Mouse (Mus musculus) G1E-ER4 (cell line): Measurements from ENCODE around the gene Il22ra1. TPM values are rescaled to one million over a fixed set of nuclear protein-coding genes. Genes with fewer than 3 reads are reported as not detected.

Experiments
- GATA1 ChIP-seq: IDR thresholded peaks from one replicate; pipeline ENCODE4 v1.8.0; 2012; ENCODE audit warnings: low read length, inconsistent platforms
- polyA plus RNA-seq: library from polyadenylated mRNA; stranded (reverse); fragments of >175 nt; gene quantifications from 2 replicates; pipeline ENCODE4 v1.2.3, GENCODE M21; 2012

Gene Il22ra1
- polyA plus RNA-seq, 1 experiment = not detected

DNA sequence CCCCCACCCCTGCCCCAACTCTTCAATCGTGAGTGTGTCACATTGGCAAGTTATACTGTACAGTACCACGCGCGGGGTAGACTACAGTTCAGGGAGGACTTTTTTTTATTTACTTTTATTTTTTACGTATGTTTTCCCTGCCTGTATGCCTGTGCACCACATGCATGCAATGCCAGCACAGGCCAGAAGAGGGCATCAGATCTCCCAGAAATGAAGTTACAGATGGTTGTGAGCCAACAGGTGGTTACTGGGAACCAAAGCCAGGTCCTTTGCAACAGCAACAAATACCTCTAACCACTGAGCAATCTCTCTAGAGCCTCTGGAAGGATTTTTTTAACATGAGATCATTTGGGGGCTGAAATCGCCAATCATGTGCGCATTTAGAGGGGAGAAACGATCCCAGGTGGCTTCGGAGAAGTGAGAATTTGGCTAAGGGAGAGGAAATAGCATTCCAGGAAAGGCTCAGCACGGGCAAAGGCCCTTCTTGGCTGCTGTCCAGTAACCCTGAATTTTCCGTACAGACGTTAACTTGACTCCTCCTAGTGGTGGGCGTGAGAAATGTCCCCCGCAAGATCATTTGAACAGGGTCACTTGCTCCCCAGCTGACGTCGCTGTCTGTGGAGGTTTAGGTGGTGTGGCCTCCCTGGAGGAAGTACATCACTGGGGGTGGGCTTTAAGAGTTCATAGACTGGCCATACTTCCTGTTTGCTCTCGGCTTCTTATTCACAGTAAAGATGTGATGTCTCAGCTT is 5.3 kb upstream of the Il22ra1 start:
- no peak for TF ChIP-seq GATA1

DNA sequence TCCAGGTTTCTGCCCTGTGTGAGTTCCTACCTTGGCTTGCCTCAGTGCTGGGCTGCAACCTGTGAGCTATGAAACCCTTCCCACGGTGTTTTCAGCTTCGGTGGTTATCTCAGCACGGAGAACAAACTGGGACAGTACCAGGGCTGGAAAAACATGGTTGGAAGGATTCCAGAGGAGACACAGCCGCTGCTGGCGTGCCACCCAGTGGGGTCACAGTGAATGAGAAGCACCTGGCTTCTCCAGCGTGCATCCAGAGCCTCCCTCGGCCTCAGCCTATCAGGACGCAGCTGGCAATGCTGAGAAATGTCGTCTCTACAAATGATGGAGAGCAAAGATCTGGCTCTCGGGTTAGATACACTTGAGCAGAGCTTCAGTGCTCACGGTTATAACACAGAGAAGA is 1.6 kb upstream of the Il22ra1 start:
- no peak for TF ChIP-seq GATA1

DNA sequence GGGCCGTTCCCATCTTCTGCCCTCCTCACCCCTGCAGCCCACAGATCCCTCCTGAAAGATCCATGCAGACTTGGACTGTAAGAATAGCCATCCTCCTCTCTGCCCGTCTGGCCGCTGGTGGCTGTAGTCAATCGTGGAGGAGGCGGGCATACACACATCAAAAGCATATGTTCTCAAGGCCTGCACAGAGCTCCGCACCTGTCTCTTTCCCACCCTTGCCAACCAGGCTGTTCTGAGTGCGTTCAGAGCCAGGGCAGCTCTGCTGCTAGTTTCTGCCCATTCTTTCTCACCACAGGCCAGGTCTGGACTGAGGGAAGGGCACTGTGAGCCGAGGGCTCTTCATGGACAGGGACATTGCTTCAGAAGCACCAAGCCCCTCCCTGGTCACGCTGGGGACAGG is 2.2 kb downstream of the Il22ra1 start:
- no peak for TF ChIP-seq GATA1

DNA sequence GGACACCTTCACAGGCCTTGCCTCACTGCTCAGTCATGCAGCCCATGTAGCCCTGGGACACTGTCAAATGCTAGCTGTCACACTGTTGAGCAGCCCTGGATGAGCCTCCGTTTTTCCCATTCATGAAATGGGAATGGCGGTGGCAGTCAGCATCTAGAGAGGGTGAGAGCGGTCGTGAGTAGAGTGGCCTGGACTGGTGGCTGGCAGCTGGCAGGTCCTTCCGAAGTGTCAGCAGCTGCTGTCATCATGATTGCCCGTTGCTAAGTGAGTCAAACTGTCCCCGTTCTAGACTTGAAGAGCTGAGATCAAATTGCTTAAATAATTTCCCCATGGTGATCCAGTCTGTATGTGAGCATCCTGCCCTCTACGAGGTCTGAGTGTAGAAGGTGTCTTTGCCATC is 3.0 kb downstream of the Il22ra1 start:
- no peak for TF ChIP-seq GATA1

DNA sequence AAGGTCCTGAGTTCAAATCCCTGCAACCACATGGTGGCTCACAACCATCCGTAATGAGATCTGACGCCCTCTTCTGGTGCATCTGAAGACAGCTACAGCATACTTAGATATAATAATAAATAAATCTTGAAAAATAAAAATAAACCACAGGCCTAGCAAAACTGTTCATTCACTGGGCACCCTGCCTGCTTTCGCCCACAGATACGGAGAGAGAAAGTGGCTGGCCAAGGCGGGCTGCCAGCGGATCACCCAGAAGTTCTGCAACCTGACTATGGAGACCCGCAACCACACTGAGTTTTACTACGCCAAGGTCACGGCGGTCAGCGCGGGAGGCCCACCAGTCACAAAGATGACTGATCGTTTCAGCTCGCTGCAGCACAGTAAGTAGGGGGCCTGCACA is 5.9 kb downstream of the Il22ra1 start:
- no peak for TF ChIP-seq GATA1

DNA sequence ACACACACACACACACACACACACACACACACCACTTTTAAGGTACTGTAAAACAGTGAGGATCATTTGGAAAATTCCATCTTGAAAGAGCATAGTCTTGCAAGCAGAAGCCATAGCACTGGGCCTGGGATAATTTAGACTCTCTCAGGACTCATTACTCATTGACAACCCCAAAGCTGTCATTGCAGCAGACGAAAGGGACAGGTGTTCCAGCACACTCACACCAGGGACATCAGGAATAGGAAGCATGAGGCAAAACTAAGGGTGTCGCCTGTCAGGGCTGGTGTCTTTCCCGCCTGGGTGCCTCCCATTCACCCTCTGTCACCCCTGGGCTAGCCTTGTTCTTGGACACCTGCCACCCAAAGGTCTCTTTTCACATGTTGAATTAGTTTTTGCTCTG is 8.9 kb downstream of the Il22ra1 start:
- no peak for TF ChIP-seq GATA1

DNA sequence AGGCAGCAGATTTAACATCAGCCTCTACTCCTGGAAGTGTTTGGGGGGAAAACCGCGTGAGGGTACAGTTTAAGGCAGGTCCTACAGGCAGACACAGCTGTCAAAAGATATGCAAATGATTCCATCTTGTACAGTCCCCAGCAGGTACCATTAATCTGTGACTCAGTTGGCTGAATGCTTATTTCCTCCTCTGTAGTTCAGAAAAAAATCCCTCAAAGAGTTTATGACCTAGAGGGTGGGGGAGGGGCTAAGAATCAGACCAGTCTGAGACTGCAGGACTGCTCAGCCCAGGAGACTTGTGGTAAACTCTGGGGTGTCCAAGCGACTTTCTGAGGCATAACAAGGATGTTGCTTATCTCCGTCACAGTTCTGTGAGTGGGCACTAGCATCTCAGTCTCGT is 10.3 kb downstream of the Il22ra1 start:
- TF ChIP-seq GATA1 = no peak

DNA sequence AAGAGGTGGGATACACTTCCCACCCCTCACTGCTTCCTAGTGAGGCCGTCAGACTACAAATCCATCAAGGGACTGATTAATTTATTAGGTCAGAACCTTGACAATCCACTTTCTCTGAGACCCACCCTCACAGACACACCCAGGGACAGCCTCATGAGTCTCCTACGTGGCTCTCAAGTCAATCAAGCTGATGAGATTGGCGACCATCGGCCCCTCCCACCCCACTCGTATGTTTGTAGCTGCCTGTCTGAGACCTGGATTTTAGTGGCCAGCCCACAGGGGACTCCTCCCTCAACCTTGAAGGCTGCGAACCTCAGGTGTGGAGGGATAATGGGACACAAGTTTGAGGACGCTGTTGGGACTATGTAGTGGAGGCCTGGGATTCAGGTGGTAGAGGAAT is 11.2 kb downstream of the Il22ra1 start:
- no peak for TF ChIP-seq GATA1

DNA sequence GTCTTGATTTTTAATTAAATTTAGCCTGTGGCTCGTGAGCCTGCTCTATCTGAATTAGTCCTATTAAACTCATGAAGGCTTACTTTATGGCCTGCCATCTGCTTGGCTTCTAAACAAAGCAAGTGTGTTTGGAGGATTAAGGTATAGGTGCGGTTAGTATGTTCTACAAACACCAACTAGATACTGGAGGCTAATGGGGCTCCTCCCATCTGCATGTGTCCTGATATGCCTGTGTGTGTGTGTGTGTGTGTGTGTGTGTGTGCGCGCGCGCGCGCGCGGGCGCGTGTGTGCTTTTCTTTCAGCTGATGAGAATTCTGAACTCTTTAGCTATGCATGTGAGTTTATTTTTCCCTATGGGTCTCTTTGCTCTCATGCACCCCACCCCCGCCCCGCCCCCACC is 11.7 kb downstream of the Il22ra1 start:
- no peak for TF ChIP-seq GATA1

DNA sequence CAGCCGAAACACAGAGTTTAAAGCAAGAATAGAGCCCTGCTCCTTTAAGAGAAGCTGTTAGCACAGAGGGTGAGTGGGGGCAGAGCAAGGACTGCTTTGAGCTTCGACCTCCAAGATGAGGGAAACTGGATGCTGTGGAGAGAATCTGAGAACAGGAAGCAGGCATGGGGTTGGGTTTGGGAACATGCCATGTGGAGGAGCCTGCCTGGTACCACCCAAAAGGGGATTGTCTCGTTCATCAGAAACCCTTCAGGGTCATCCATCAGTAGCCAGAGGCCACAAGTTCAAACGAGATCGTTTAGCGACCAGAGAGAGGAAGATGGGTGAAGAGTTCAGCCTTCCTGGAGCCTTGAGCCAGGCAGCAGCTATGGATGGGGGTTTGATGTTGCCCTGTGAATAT is 15.5 kb downstream of the Il22ra1 start:
- TF ChIP-seq GATA1 = no peak

DNA sequence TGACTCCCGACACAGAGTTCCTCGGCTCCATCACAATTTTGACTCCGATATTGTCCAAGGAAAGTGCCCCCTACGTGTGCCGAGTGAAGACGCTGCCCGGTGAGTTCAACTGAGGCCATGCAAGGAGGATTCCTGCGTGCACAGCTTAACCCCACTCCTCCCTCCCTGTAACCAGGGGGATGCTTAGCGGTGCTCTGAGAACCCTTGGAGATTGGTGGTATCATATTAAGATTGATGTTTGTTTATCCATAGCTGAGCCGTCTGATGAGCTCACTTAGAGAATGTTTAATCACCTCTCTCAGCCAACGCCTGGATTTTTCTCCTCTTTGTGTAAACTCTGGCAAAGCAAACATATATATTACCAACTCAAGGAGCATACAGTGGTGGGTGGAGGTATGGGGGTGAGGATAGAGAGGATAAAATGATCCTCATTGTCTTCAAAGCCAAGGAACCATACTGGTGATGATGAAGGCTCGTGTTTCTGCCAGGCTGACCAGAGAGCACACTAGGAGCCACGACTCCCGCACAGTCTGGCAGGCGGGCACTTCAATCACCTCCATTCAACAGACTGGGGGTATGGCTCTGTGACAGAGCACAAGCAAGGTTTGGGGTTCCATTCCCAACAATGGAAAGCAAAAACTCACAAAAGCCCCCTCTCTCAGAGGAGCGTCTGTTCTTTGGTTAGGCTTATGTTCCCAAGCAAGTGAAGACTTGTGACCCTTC is 16.9 kb downstream of the Il22ra1 start:
- no peak for TF ChIP-seq GATA1

DNA sequence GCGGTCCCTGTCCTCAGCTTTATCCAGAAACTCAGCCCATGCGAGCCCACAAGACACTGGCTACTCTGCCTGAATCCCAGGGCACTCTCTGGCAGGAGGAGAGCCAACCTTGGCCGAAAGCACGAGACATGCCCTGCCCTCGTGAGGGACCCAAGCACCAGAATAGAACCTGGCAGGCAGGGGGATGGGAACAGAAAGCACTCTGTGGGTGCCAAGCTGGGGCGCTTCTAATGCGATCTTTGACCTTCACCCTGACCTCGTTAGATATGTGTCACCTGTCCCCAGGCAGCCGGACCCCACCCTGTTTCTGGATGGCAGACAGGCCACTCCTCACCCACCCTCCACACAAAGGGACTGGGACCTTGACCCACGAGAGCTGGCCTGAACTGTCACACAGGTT is 17.6 kb downstream of the Il22ra1 start:
- TF ChIP-seq GATA1 = no peak

DNA sequence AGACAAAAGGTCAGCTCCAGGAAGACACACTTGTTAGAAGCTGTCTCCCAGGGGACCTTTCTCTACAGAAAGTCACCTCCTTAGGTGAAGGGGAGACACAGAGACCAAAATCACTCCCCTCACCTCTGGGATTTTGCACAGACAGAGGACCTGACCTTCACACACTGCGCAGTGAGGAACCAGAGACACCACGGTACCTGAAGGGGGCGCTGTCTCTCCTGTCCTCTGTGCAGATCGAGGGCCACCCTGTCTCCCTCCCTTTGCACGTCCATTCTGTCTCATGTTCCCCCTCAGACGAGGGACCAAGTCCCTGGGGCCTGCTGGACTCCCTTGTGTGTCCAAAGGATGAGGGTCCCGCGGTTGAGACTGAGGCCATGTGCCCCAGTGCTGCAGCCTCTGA is 22.9 kb downstream of the Il22ra1 start:
- TF ChIP-seq GATA1 = no peak

DNA sequence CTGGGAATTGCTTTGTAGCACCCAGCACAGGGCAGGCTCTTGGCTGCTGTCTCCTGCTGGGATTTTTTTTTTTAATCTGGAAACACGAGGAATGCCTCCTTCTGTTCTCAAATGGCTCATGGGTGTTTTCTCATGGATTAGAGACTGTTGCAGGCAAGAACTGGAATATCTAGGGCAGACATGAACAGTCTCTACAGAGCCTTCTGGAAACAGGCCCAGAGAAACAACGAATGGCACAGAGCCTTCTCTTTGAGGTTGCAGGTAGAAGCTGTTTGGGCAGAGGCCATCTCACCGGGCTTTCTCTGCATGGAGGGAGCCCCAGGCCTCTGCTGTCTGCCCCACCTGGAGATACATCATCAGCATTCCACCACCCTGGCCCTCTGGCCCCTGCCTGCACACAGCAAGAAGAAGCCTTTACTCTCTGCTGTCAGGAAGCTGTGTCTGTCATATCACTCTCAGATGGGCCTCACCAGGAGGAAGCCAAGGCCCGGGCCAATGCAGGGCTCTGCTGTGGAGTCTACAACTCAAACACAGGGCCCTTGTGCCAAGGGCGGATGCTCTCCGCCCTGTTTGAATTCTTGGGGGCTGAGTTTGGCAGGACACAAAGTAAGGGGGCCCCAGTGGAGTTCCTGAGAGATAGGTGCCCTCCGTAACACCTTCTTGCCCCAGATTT is 24.3 kb downstream of the Il22ra1 start:
- TF ChIP-seq GATA1 = no peak

DNA sequence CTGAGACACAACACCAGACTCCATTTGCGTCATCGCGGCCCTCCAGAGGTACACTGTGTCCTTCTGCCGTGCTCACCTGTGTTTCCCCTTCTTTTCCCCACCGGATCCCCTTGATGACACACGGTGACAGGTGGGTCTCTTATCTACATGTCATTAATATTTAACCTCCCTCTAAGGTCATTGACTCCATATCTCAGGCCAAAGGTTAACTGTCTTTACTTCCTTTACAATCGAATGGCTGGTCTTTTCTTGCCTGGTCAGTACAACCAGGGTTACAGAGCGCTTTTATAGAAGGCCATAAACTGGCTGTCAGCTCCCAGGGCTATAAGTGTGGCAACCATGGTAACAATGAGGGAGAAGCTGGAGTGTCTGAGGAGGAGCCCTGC is 24.8 kb downstream of the Il22ra1 start:
- no peak for TF ChIP-seq GATA1

DNA sequence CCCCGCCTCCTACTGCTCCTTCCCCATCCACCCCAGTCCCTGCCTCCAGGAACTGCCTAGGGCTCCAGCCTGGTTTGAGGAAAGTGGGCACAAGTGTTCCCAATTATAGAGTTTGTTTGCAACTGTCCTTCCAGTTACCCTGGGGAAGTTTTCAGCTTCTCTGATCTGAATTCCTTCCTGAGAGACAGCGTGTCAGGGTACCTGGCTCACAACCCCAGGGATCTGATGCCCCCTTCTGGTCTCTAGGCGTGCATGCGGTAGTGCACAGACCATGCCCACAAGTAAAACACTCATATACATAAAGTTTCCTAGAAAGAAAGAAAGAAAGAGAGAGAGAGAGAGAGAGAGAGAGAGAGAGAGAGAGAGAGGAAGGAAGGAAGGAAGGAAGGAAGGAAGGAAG is 30.4 kb downstream of the Il22ra1 start:
- TF ChIP-seq GATA1 = no peak

DNA sequence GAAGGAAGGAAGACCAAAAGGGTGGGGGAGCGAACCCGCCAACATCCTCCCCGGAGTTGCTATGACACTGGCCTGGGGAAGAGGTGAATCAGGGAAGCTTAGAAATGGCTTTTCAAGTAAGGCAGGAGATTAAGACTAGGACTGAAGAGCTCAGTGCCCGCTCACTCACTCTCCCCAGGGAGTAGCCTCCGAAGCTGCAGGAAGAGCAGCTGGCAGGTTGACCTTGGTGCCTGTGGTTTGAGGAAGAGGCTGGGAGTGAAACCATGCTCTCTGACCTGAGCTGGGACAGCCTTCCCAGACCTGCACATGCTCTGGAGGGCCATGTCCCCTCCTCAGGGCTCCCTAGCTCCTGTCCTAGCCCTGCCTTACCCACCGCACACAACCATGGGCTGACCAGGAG is 30.9 kb downstream of the Il22ra1 start:
- no peak for TF ChIP-seq GATA1
